Mouse (Mus musculus) right cerebral cortex, postnatal 14 days (tissue): ENCODE measurements around the gene Ptbp1.
A peak's percentile ranks its signal among the peaks of the same experiment; 100 is the strongest.

ENCODE experiments used
- DNase-seq: peaks from one replicate; pipeline ENCODE4 v3.0.0; 2022

Ptbp1 gene

GRCm38 (mm10) chr10:79860079-79860911 is 6.1 kb downstream of the Ptbp1 start:
- no peak for DNase-seq

- no peak for DNase-seq
Measured at GRCm38 (mm10) chr10:79861230-79862048, 7.2 kb downstream of the Ptbp1 start.

- DNase-seq, result no peak
Measured at GRCm38 (mm10) chr10:79862049-79862788, 8.0 kb downstream of the Ptbp1 start.

GRCm38 (mm10) chr10:79862925-79863324 is 8.7 kb downstream of the Ptbp1 start:
- no peak for DNase-seq

- DNase-seq, result no peak
Measured at GRCm38 (mm10) chr10:79864351-79865188, 10.3 kb downstream of the Ptbp1 start.

- no peak for DNase-seq
Measured at GRCm38 (mm10) chr10:79865189-79865601, 11.0 kb downstream of the Ptbp1 start.

- DNase-seq, result peak; percentile 13
Measured at GRCm38 (mm10) chr10:79865801-79866295, 11.6 kb downstream of the Ptbp1 start.

- peak; percentile 10 for DNase-seq
Measured at GRCm38 (mm10) chr10:79866601-79867000, 12.4 kb downstream of the Ptbp1 start.

GRCm38 (mm10) chr10:79871845-79872244 is 17.6 kb downstream of the Ptbp1 start:
- DNase-seq, result no peak

- DNase-seq, result no peak
Measured at GRCm38 (mm10) chr10:79872862-79873261, 18.6 kb downstream of the Ptbp1 start.

- no peak for DNase-seq
Measured at GRCm38 (mm10) chr10:79873313-79873712, 19.1 kb downstream of the Ptbp1 start.

GRCm38 (mm10) chr10:79873715-79874289 is 19.6 kb downstream of the Ptbp1 start:
- no peak for DNase-seq

- DNase-seq, result peak; percentile 53
Measured at GRCm38 (mm10) chr10:79874290-79874862, 20.1 kb downstream of the Ptbp1 start, which contains the start of the genes Prtn3 and Plppr3. Gene Prtn3, plus strand, starts transcription at chr10:79874476. Gene Plppr3, minus strand, starts transcription at chr10:79874634.

- DNase-seq, result no peak
Measured at GRCm38 (mm10) chr10:79877174-79877573, 22.9 kb downstream of the Ptbp1 start.

GRCm38 (mm10) chr10:79877757-79878156 is 23.5 kb downstream of the Ptbp1 start:
- DNase-seq, result no peak

- DNase-seq, result no peak
Measured at GRCm38 (mm10) chr10:79879527-79879926, 25.3 kb downstream of the Ptbp1 start.

GRCm38 (mm10) chr10:79880721-79881120 is 26.5 kb downstream of the Ptbp1 start:
- DNase-seq, result no peak

- DNase-seq, result no peak
Measured at GRCm38 (mm10) chr10:79881981-79882380, 27.8 kb downstream of the Ptbp1 start.

GRCm38 (mm10) chr10:79883297-79884084 is 29.3 kb downstream of the Ptbp1 start:
- peak; percentile 85 for DNase-seq

GRCm38 (mm10) chr10:79884446-79884845 is 30.2 kb downstream of the Ptbp1 start:
- DNase-seq, result no peak
